Mouse (Mus musculus) granulocyte monocyte progenitor cell, adult 5-6 weeks (primary cell): Measurements from ENCODE around the gene Pacsin2. TPM values are rescaled to one million over a fixed set of nuclear protein-coding genes. Genes with fewer than 3 reads are reported as not detected.
"Not testable (repeated sequence)": the region's sequence is repeated elsewhere in the genome, so short reads cannot be mapped to it uniquely, and the experiment has no call there.

Source experiments
- ATAC-seq: replicated peaks from 2 replicates; pipeline ENCODE4 v1.8.0; 2016; ENCODE audit warnings: mild to moderate bottlenecking, moderate TSS enrichment, inconsistent platforms; ENCODE audit not compliant: poor library complexity, severe bottlenecking
- total RNA-seq, 2 experiments: library from RNA; stranded (forward) in 1 of 2; stranded (reverse) in 1 of 2; fragments of 200-712, 200-1000 nt in 1 of 2; fragments of >200 nt in 1 of 2; fragmentation: Nextera tagmentation in 1 of 2; gene quantifications; 2 replicates each; pipeline ENCODE4 v1.2.3; 2014 to 2017

Pacsin2 gene
- total RNA-seq, 2 experiments from 2014 or later: 43.3 to 65.2 TPM

GRCm38 (mm10) chr15:83387911-83388310 is 76.5 kb downstream of the Pacsin2 start:
- ATAC-seq: no peak

GRCm38 (mm10) chr15:83383633-83384032 is 80.8 kb downstream of the Pacsin2 start:
- ATAC-seq: no peak

- ATAC-seq: no peak
These were observed 81.3 kb downstream of the Pacsin2 start for GRCm38 (mm10) chr15:83383136-83383535.

- no peak for ATAC-seq
These were observed 81.9 kb downstream of the Pacsin2 start for GRCm38 (mm10) chr15:83382467-83382866.

- no peak for ATAC-seq
These were observed 87.3 kb downstream of the Pacsin2 start for GRCm38 (mm10) chr15:83377153-83377552.

GRCm38 (mm10) chr15:83375136-83375535 is 89.3 kb downstream of the Pacsin2 start:
- ATAC-seq: peak; percentile 47; the same call in 1 of the 2 replicates

- no peak for ATAC-seq
These were observed 90.3 kb downstream of the Pacsin2 start for GRCm38 (mm10) chr15:83374076-83374475.

GRCm38 (mm10) chr15:83368702-83369101 is 95.7 kb downstream of the Pacsin2 start:
- not testable (repeated sequence) for ATAC-seq

- no peak for ATAC-seq
These were observed 96.1 kb downstream of the Pacsin2 start for GRCm38 (mm10) chr15:83368261-83368660.

GRCm38 (mm10) chr15:83366933-83367552 is 97.4 kb downstream of the Pacsin2 start:
- peak; percentile 96 for ATAC-seq

- ATAC-seq: no peak
These were observed 98.7 kb downstream of the Pacsin2 start for GRCm38 (mm10) chr15:83365697-83366096.

- ATAC-seq: no peak
These were observed 100.2 kb downstream of the Pacsin2 start for GRCm38 (mm10) chr15:83364194-83364593.

- not testable (repeated sequence) for ATAC-seq
These were observed 101.6 kb downstream of the Pacsin2 start for GRCm38 (mm10) chr15:83362813-83363212.

- not testable (repeated sequence) for ATAC-seq
These were observed 103.5 kb downstream of the Pacsin2 start for GRCm38 (mm10) chr15:83360899-83361298.

GRCm38 (mm10) chr15:83360140-83360539 is 104.3 kb downstream of the Pacsin2 start:
- ATAC-seq: no peak

GRCm38 (mm10) chr15:83358476-83358875 is 105.9 kb downstream of the Pacsin2 start:
- no peak for ATAC-seq

- no peak for ATAC-seq
These were observed 112.9 kb downstream of the Pacsin2 start for GRCm38 (mm10) chr15:83351546-83351945.

- ATAC-seq: no peak
These were observed 113.5 kb downstream of the Pacsin2 start for GRCm38 (mm10) chr15:83350859-83351258.

GRCm38 (mm10) chr15:83349954-83350711 is 114.3 kb downstream of the Pacsin2 start, which contains the start of gene Arfgap3:
Arfgap3 (minus strand) TSS chr15:83350247.
- peak; percentile 89 for ATAC-seq

- ATAC-seq: no peak
These were observed 115.0 kb downstream of the Pacsin2 start for GRCm38 (mm10) chr15:83349225-83349953.

- ATAC-seq: no peak
These were observed 115.7 kb downstream of the Pacsin2 start for GRCm38 (mm10) chr15:83348747-83349146.
